Mouse (Mus musculus): ENCODE measurements at regions not wholly inside any gene's neighbourhood (a gene's known extent, or its start where the extent isn't known, plus 50 kb on each side); places are given as distances from the start of the nearest gene placed in this dataset.

DNA sequence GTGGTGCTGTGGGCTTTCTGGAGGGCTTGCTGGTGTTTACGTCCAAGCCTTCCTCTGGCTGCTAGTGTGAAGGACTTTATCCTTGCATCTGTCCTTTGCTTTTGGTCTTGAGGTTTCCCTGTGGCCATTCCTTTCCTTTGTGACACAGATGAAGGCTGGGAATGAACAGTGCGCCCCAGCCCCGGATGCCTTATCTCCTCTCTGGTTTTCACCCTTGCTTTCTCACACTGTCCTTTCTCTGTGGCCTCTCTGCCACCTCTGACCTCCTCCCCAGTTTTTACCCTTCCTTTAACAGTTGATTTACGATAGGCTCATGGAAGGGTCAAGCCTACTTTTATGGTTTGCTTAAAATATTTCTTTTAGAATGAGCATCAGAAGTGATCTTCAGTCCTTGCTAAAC is 53.2 kb downstream of the Gas1 start:
- 66% methylated on average over 4 of the region's 4 CpGs for WGBS
- ATAC-seq (ENCODE audit: low FRiP score), result no peak
- Histone ChIP-seq H3K27me3 (ENCODE audit: insufficient read depth, low read length) (no peaks in the 10 kb centered on the region), H3K9me3 (ENCODE audit: low read length) (no peaks in the 10 kb centered on the region), H3K4me1 (ENCODE audit: insufficient read depth, low read length) (no peaks in the 10 kb centered on the region), H3K27ac (ENCODE audit: low read depth, low read length) (no peak overlapping the region), H3K36me3 (ENCODE audit: insufficient read depth, low read length) (no peaks in the 10 kb centered on the region), H3K4me2 (ENCODE audit: low read depth, low read length, poor library complexity, severe bottlenecking) (no peak overlapping the region), H3K9ac (replicated peaks; ENCODE audit: low read length, poor library complexity, severe bottlenecking) (no peak overlapping the region), H3K4me3 (ENCODE audit: low read depth, low read length) (no peak overlapping the region)
- DNase-seq (ENCODE audit: low spot score), result no peak
- TF ChIP-seq CTCF (IDR thresholded peaks at IDR 0.05), result no peak

DNA sequence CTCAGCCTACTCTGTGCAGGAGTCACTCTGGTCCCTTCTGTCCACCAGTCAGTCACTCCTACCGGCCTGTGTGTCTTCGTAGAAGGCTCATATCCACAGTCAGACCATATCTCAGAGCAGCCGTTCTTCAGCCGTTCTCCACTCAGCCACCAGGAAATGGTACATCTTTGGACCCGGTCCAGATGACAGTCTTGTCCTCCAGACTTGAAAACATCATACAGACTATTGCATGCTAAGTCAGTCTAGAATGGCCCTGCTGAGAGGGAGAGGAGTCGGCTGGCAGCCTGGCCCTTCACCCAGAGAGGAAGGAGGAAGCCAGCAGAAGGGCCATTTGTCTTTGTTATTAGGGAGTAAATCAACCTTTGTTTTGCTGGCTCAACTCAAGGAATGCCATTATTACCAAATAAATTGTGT is 54.0 kb downstream of the Gas1 start:
- 64% methylated on average over 6 of the region's 6 CpGs for WGBS
- Histone ChIP-seq H3K4me2 (ENCODE audit: low read depth, low read length, poor library complexity, severe bottlenecking) (no peak overlapping the region), H3K4me3 (ENCODE audit: low read depth, low read length) (no peak overlapping the region), H3K36me3 (ENCODE audit: insufficient read depth, low read length) (no peaks in the 10 kb centered on the region), H3K9me3 (ENCODE audit: low read length) (no peaks in the 10 kb centered on the region), H3K4me1 (ENCODE audit: insufficient read depth, low read length) (no peaks in the 10 kb centered on the region), H3K9ac (replicated peaks; ENCODE audit: low read length, poor library complexity, severe bottlenecking) (no peak overlapping the region), H3K27me3 (ENCODE audit: insufficient read depth, low read length) (no peaks in the 10 kb centered on the region), H3K27ac (ENCODE audit: low read depth, low read length) (no peak overlapping the region)
- no peak for ATAC-seq (ENCODE audit: low FRiP score)
- no peak for TF ChIP-seq CTCF (IDR thresholded peaks at IDR 0.05)
- DNase-seq (ENCODE audit: low spot score), result peak; percentile 34

DNA sequence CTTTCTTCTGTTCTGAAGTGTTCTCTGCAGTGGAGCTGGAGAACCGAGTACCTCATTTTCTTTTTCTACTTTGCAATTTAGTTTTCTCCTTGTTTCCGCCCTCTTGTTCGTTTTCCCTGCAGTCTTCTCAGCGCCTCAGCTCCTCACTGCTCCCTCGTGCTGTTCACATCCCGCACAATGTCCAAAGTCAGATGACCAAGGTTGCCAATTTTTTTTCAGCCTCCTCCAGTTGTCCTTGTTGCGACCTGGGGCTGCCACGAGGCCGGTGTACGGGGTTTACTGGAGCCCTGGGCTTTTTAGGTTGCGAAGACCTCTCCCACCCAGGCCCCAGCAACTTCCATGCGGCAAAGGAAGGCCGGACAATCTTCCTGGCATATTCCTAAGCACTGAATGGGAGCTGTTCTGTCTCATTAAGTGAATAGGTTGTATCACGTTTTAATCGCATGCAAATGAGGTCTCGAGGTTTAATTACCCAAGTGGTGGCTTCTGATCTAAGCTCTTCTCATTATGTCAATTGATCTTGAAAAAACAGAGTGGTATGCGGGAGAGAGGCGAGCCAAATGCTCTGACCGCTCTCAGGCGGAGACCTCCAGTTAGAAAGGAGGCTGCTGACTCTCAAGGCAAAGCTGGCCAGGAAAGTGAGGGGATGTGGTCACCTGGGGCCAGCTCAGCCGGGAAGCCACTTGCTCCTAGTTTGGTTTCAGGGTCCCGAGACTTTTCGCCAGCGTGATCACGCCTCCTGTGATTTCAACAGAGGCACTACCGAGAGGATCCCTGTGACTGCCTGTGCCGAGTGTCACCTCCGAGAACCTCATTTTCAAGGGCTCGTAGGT is 54.6 kb downstream of the Gas1 start:
- 58% methylated on average over 29 of the region's 29 CpGs for WGBS
- H3K36me3 ChIP-seq (ENCODE audit: insufficient read depth, low read length), result no peaks in the 10 kb centered on the region
- H3K9ac ChIP-seq (replicated peaks; ENCODE audit: low read length, poor library complexity, severe bottlenecking), result no peak overlapping the region
- H3K27ac ChIP-seq (ENCODE audit: low read depth, low read length), result no peak overlapping the region
- DNase-seq (ENCODE audit: low spot score) (no peak), ATAC-seq (ENCODE audit: low FRiP score) (no peak)
- no peaks in the 10 kb centered on the region for H3K4me1 ChIP-seq (ENCODE audit: insufficient read depth, low read length)
- H3K9me3 ChIP-seq (ENCODE audit: low read length), result no peaks in the 10 kb centered on the region
- TF ChIP-seq CTCF (IDR thresholded peaks at IDR 0.05), result no peak
- no peak overlapping the region for H3K4me2 ChIP-seq (ENCODE audit: low read depth, low read length, poor library complexity, severe bottlenecking)
- no peaks in the 10 kb centered on the region for H3K27me3 ChIP-seq (ENCODE audit: insufficient read depth, low read length)
- no peak overlapping the region for H3K4me3 ChIP-seq (ENCODE audit: low read depth, low read length)

DNA sequence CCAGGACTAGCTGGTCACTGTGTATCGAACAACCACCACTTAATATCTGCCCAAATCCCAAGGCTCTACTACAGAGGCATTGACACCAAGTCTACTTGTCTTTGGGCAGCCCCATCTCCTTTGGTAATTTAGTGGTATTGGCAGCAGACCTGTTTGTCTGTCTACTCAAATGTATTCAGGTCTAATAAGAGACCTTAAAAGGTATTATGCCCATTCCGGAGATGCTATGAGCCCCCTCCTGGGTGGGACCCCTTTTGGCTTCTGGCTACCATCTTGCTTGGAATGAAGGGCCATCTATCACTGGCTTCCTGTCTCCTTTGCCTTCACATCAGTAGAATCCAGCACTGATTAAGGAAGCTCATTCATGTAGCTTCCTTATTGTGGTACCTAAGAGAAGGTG is 65.7 kb downstream of the Gas1 start:
- Histone ChIP-seq H3K4me2 (ENCODE audit: low read depth, low read length, poor library complexity, severe bottlenecking) (no peak overlapping the region), H3K9ac (replicated peaks; ENCODE audit: low read length, poor library complexity, severe bottlenecking) (no peak overlapping the region), H3K27me3 (ENCODE audit: insufficient read depth, low read length) (no peaks in the 10 kb centered on the region), H3K9me3 (ENCODE audit: low read length) (no peaks in the 10 kb centered on the region), H3K4me1 (ENCODE audit: insufficient read depth, low read length) (peaks cover 9% of the 10 kb centered on the region), H3K36me3 (ENCODE audit: insufficient read depth, low read length) (no peaks in the 10 kb centered on the region), H3K4me3 (ENCODE audit: low read depth, low read length) (no peak overlapping the region), H3K27ac (ENCODE audit: low read depth, low read length) (no peak overlapping the region)
- TF ChIP-seq CTCF (IDR thresholded peaks at IDR 0.05), result no peak
- 89% methylated on average over 2 of the region's 2 CpGs for WGBS
- DNase-seq (ENCODE audit: low spot score) (no peak), ATAC-seq (ENCODE audit: low FRiP score) (no peak)

DNA sequence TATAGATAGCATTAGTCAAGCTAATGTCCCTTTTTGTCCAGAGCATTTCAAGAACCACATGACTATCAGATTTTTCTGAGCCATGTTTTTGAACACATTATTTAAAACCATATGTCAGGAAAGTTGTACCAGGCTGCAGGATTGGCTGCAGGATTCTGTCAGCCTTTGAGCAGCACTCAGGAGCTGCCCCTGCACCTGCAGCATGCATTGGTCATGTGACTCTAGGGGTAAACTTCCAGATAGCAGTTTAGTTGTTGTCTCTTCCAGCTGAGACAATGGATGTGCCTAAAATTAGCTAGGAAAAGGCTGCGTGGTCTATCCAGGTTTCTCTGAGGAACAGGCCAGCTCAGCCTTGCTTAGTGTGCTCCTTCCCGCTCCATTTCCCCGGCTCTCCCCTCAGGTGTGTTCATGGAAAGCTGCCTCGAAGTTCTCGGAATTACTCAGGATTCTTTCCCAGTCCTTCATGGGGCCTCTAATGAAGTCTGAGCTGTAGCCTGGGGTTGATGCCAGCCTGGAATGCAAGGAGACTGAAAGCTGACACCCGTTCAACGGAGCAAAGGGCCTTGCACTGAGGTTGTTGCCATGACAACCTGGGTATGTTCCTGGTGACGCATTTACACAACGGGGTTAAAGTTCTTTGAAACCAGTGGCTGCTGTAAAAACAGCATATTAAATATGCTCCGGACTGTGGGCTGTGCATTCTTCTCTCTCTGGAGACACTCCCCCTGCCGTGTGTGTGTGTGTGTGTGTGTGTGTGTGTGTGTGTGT is 66.9 kb downstream of the Gas1 start:
- Histone ChIP-seq H3K4me2 (ENCODE audit: low read depth, low read length, poor library complexity, severe bottlenecking) (peak overlapping the region; percentile 24; the same call in 1 of the 2 replicates), H3K27me3 (ENCODE audit: insufficient read depth, low read length) (no peaks in the 10 kb centered on the region), H3K9me3 (ENCODE audit: low read length) (no peaks in the 10 kb centered on the region), H3K27ac (ENCODE audit: low read depth, low read length) (peak overlapping the region; percentile 59), H3K9ac (replicated peaks; ENCODE audit: low read length, poor library complexity, severe bottlenecking) (0 out of 2 replicates have a peak overlapping the region, but pooled peaks have one; percentile 13), H3K36me3 (ENCODE audit: insufficient read depth, low read length) (no peaks in the 10 kb centered on the region), H3K4me3 (ENCODE audit: low read depth, low read length) (no peak overlapping the region), H3K4me1 (ENCODE audit: insufficient read depth, low read length) (peaks cover 9% of the 10 kb centered on the region)
- ATAC-seq (ENCODE audit: low FRiP score) (peak; percentile 77), DNase-seq (ENCODE audit: low spot score) (peak; percentile 84)
- WGBS, result 3% methylated on average over 11 of the region's 11 CpGs
- TF ChIP-seq CTCF (IDR thresholded peaks at IDR 0.05), result no peak

GRCm38 (mm10) chr13:60105286-60105685 is 71.9 kb downstream of the Gas1 start:
- H3K27me3 ChIP-seq (ENCODE audit: insufficient read depth, low read length), result no peaks in the 10 kb centered on the region
- 79% methylated on average over 9 of the region's 9 CpGs for WGBS
- ATAC-seq (ENCODE audit: low FRiP score) (peak; percentile 27; the same call in 1 of the 2 replicates), DNase-seq (ENCODE audit: low spot score) (peak; percentile 42)
- H3K4me3 ChIP-seq (ENCODE audit: low read depth, low read length), result no peak overlapping the region
- H3K27ac ChIP-seq (ENCODE audit: low read depth, low read length), result no peak overlapping the region
- TF ChIP-seq CTCF (IDR thresholded peaks at IDR 0.05), result no peak
- H3K4me2 ChIP-seq (ENCODE audit: low read depth, low read length, poor library complexity, severe bottlenecking), result no peak overlapping the region
- H3K9me3 ChIP-seq (ENCODE audit: low read length), result no peaks in the 10 kb centered on the region
- peaks cover 4% of the 10 kb centered on the region for H3K4me1 ChIP-seq (ENCODE audit: insufficient read depth, low read length)
- H3K36me3 ChIP-seq (ENCODE audit: insufficient read depth, low read length), result no peaks in the 10 kb centered on the region
- no peak overlapping the region for H3K9ac ChIP-seq (replicated peaks; ENCODE audit: low read length, poor library complexity, severe bottlenecking)
